Mouse (Mus musculus): ENCODE measurements at regions not wholly inside any gene's neighbourhood (a gene's known extent, or its start where the extent isn't known, plus 50 kb on each side); places are given as distances from the start of the nearest gene placed in this dataset.

GRCm38 (mm10) chr17:85932360-85933132, 212.4 kb downstream of the Srbd1 start:
- H3K27me3 ChIP-seq (ENCODE audit: control insufficient read depth, insufficient read depth, low read depth, low read length), result no peaks in the 10 kb centered on the region; the same call in 1 of the 2 replicates
- no peak overlapping the region for H3K4me2 ChIP-seq (ENCODE audit: low read depth, low read length)
- H3K9ac ChIP-seq (ENCODE audit: low read length), result no peak overlapping the region
- ATAC-seq (ENCODE audit: low read depth), result no peak
- no peak overlapping the region for H3K4me3 ChIP-seq (ENCODE audit: low read length)
- peaks cover 3% of the 10 kb centered on the region for H3K4me1 ChIP-seq (replicated peaks; ENCODE audit: control insufficient read depth, insufficient read depth, low read length)
- 78% methylated on average over 30 of the region's 30 CpGs for WGBS
- H3K9me3 ChIP-seq (ENCODE audit: control insufficient read depth, low read length), result no peaks in the 10 kb centered on the region
- no peak overlapping the region for H3K27ac ChIP-seq (ENCODE audit: low read length)
- H3K36me3 ChIP-seq (ENCODE audit: control insufficient read depth, insufficient read depth, low read length), result no peaks in the 10 kb centered on the region

DNA sequence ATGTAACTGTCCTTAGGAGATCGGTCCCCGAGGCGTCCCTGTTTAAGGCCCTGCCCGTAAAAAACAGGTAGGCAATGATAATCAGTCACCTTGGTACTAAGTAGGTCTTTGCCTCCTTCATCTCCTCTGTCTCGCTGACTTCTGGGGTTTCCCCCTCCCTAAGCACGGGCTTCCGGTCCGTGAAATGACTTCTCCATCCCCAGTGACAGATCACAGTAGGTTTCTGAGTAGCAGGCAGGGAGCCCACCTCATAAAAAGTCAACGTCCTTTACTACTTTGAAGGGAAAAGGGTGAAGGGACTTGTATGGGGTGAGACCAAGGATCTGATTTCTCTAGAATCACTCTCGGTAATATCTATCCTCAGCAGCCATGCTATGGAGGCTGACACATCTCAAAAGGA, 213.0 kb downstream of the Srbd1 start:
- no peak overlapping the region for H3K9ac ChIP-seq (ENCODE audit: low read length)
- no peak for ATAC-seq (ENCODE audit: low read depth)
- no peaks in the 10 kb centered on the region; the same call in 1 of the 2 replicates for H3K27me3 ChIP-seq (ENCODE audit: control insufficient read depth, insufficient read depth, low read depth, low read length)
- 84% methylated on average over 10 of the region's 10 CpGs for WGBS
- no peak overlapping the region for H3K4me3 ChIP-seq (ENCODE audit: low read length)
- H3K27ac ChIP-seq (ENCODE audit: low read length), result no peak overlapping the region
- no peaks in the 10 kb centered on the region for H3K9me3 ChIP-seq (ENCODE audit: control insufficient read depth, low read length)
- no peaks in the 10 kb centered on the region for H3K36me3 ChIP-seq (ENCODE audit: control insufficient read depth, insufficient read depth, low read length)
- H3K4me1 ChIP-seq (replicated peaks; ENCODE audit: control insufficient read depth, insufficient read depth, low read length), result peaks cover 3% of the 10 kb centered on the region
- H3K4me2 ChIP-seq (ENCODE audit: low read depth, low read length), result no peak overlapping the region

DNA sequence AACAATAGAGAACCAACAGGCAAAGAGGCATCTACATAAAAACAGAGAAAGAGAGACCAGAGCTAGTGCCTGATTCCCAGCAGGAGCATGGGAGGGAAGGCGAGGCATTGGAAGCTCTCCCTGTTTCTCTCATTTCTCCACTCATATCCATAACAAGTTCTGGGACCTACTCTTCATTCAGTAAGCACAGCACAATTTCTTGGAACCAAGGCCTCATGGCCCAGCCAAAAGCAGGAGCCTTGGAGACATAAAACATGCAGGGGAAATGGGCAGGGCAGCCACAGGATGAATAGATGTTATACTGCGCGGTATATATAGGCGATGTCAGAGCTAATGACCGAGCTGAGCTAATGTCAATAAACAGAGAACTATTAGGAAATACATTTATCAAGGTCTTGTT, 214.2 kb downstream of the Srbd1 start:
- WGBS, result 43% methylated on average over 5 of the region's 5 CpGs
- peak; percentile 31; the same call in 1 of the 2 replicates for ATAC-seq (ENCODE audit: low read depth)
- H3K4me3 ChIP-seq (ENCODE audit: low read length), result no peak overlapping the region

DNA sequence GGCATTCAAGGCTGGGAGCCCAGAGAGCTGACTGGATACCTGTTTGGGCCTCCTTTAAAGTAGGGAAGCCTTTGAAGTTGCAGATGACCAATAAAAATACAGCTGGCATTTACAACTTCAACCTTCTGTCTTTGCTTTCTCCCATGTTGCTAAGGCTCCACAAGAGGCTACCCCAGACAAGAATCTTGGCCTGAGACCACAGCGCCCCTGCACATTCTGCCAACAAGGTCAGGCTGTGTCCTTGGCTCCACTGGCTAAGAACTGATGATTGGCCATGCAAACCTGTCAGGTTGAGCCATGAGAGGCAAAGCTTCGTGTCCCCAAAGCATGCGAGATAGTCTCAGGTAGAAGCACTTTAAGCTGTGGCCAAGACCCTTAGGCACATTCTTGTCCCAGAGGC, 214.6 kb downstream of the Srbd1 start:
- H3K4me1 ChIP-seq (replicated peaks; ENCODE audit: control insufficient read depth, insufficient read depth, low read length), result peaks cover 3% of the 10 kb centered on the region
- no peak overlapping the region for H3K4me3 ChIP-seq (ENCODE audit: low read length)
- no peaks in the 10 kb centered on the region; the same call in 1 of the 2 replicates for H3K27me3 ChIP-seq (ENCODE audit: control insufficient read depth, insufficient read depth, low read depth, low read length)
- no peak overlapping the region for H3K27ac ChIP-seq (ENCODE audit: low read length)
- no peaks in the 10 kb centered on the region for H3K9me3 ChIP-seq (ENCODE audit: control insufficient read depth, low read length)
- no peak for ATAC-seq (ENCODE audit: low read depth)
- no peak overlapping the region for H3K9ac ChIP-seq (ENCODE audit: low read length)
- H3K4me2 ChIP-seq (ENCODE audit: low read depth, low read length), result no peak overlapping the region
- H3K36me3 ChIP-seq (ENCODE audit: control insufficient read depth, insufficient read depth, low read length), result no peaks in the 10 kb centered on the region
- 70% methylated on average over 3 of the region's 3 CpGs for WGBS

More for the DNA sequence above, 214.2 kb downstream of the Srbd1 start:
- H3K4me1 ChIP-seq (replicated peaks; ENCODE audit: control insufficient read depth, insufficient read depth, low read length), result peaks cover 3% of the 10 kb centered on the region
- no peaks in the 10 kb centered on the region for H3K9me3 ChIP-seq (ENCODE audit: control insufficient read depth, low read length)
- H3K4me2 ChIP-seq (ENCODE audit: low read depth, low read length), result no peak overlapping the region
- H3K27ac ChIP-seq (ENCODE audit: low read length), result no peak overlapping the region
- H3K27me3 ChIP-seq (ENCODE audit: control insufficient read depth, insufficient read depth, low read depth, low read length), result no peaks in the 10 kb centered on the region; the same call in 1 of the 2 replicates
- no peaks in the 10 kb centered on the region for H3K36me3 ChIP-seq (ENCODE audit: control insufficient read depth, insufficient read depth, low read length)
- no peak overlapping the region for H3K9ac ChIP-seq (ENCODE audit: low read length)

- 33% methylated on average over 12 of the region's 12 CpGs for WGBS
- H3K4me1 ChIP-seq (replicated peaks; ENCODE audit: control insufficient read depth, insufficient read depth, low read length), result peaks cover 3% of the 10 kb centered on the region
- H3K9me3 ChIP-seq (ENCODE audit: control insufficient read depth, low read length), result no peaks in the 10 kb centered on the region
- H3K4me2 ChIP-seq (ENCODE audit: low read depth, low read length), result no peak overlapping the region
- no peaks in the 10 kb centered on the region for H3K36me3 ChIP-seq (ENCODE audit: control insufficient read depth, insufficient read depth, low read length)
- H3K27ac ChIP-seq (ENCODE audit: low read length), result no peak overlapping the region; the same call in 1 of the 2 replicates
- peak; percentile 65 for ATAC-seq (ENCODE audit: low read depth)
- no peaks in the 10 kb centered on the region; the same call in 1 of the 2 replicates for H3K27me3 ChIP-seq (ENCODE audit: control insufficient read depth, insufficient read depth, low read depth, low read length)
- H3K9ac ChIP-seq (ENCODE audit: low read length), result no peak overlapping the region
- H3K4me3 ChIP-seq (ENCODE audit: low read length), result no peak overlapping the region
These were observed 215.2 kb downstream of the Srbd1 start for GRCm38 (mm10) chr17:85929699-85930286.

DNA sequence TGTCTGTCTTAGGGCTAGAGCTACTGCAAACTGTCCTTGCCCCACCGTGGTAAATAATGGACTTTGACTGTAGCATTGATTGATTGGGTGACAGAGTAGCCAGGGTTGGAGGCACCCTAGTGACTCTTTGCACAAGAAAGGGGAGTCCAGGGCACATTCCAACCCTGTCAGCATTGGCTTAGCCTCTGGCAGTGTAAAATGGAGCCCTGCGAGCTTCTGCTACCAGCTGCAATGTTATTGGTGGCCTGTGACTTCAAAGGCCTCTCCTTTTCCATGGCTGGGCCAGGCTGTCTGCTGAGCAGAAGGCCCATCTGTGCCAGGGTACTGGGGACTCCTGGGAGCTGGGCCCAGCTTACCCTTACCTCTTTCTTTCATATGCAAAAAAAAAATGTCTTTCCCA, 216.4 kb downstream of the Srbd1 start:
- ATAC-seq (ENCODE audit: low read depth), result no peak
- no peak overlapping the region for H3K4me3 ChIP-seq (ENCODE audit: low read length)
- 31% methylated on average over 2 of the region's 2 CpGs for WGBS
- H3K27ac ChIP-seq (ENCODE audit: low read length), result no peak overlapping the region
- H3K9ac ChIP-seq (ENCODE audit: low read length), result no peak overlapping the region
- H3K36me3 ChIP-seq (ENCODE audit: control insufficient read depth, insufficient read depth, low read length), result no peaks in the 10 kb centered on the region
- no peaks in the 10 kb centered on the region for H3K9me3 ChIP-seq (ENCODE audit: control insufficient read depth, low read length)
- peaks cover 3% of the 10 kb centered on the region for H3K4me1 ChIP-seq (replicated peaks; ENCODE audit: control insufficient read depth, insufficient read depth, low read length)
- H3K27me3 ChIP-seq (ENCODE audit: control insufficient read depth, insufficient read depth, low read depth, low read length), result no peaks in the 10 kb centered on the region; the same call in 1 of the 2 replicates
- no peak overlapping the region for H3K4me2 ChIP-seq (ENCODE audit: low read depth, low read length)

DNA sequence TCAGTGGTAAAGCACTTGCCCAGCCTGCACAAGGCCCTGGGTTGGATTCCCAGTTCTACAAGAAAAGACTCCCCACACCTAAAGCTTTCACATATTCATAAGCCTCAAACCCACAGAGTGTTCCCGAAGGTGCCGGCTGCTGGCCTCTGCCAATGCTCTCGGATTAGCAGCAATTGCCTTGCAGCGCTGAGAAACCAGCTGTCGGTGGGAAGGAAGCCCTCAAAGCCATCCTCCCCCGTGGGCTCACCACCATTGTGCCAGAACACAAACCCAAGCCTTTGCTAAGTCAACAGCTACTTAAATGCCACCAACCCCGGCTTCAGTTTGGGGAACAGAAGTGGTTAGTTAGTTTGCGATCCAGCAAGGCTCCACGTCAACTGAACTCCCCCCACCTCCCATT, 217.7 kb downstream of the Srbd1 start:
- H3K9ac ChIP-seq (ENCODE audit: low read length), result no peak overlapping the region
- H3K27me3 ChIP-seq (ENCODE audit: control insufficient read depth, insufficient read depth, low read depth, low read length), result no peaks in the 10 kb centered on the region; the same call in 1 of the 2 replicates
- WGBS, result 59% methylated on average over 9 of the region's 9 CpGs
- no peak for ATAC-seq (ENCODE audit: low read depth)
- no peaks in the 10 kb centered on the region for H3K9me3 ChIP-seq (ENCODE audit: control insufficient read depth, low read length)
- no peak overlapping the region for H3K27ac ChIP-seq (ENCODE audit: low read length)
- no peaks in the 10 kb centered on the region for H3K36me3 ChIP-seq (ENCODE audit: control insufficient read depth, insufficient read depth, low read length)
- peaks cover 3% of the 10 kb centered on the region for H3K4me1 ChIP-seq (replicated peaks; ENCODE audit: control insufficient read depth, insufficient read depth, low read length)
- H3K4me2 ChIP-seq (ENCODE audit: low read depth, low read length), result no peak overlapping the region
- no peak overlapping the region for H3K4me3 ChIP-seq (ENCODE audit: low read length)

GRCm38 (mm10) chr17:85926044-85926443, 218.9 kb downstream of the Srbd1 start:
- ATAC-seq (ENCODE audit: low read depth), result no peak
- Histone ChIP-seq H3K4me2 (ENCODE audit: low read depth, low read length) (no peak overlapping the region), H3K4me1 (replicated peaks; ENCODE audit: control insufficient read depth, insufficient read depth, low read length) (peaks cover 8% of the 10 kb centered on the region), H3K36me3 (ENCODE audit: control insufficient read depth, insufficient read depth, low read length) (no peaks in the 10 kb centered on the region), H3K9ac (ENCODE audit: low read length) (no peak overlapping the region), H3K27ac (ENCODE audit: low read length) (no peak overlapping the region), H3K4me3 (ENCODE audit: low read length) (no peak overlapping the region), H3K27me3 (ENCODE audit: control insufficient read depth, insufficient read depth, low read depth, low read length) (no peaks in the 10 kb centered on the region), H3K9me3 (ENCODE audit: control insufficient read depth, low read length) (no peaks in the 10 kb centered on the region)
- 68% methylated on average over 4 of the region's 4 CpGs for WGBS

DNA sequence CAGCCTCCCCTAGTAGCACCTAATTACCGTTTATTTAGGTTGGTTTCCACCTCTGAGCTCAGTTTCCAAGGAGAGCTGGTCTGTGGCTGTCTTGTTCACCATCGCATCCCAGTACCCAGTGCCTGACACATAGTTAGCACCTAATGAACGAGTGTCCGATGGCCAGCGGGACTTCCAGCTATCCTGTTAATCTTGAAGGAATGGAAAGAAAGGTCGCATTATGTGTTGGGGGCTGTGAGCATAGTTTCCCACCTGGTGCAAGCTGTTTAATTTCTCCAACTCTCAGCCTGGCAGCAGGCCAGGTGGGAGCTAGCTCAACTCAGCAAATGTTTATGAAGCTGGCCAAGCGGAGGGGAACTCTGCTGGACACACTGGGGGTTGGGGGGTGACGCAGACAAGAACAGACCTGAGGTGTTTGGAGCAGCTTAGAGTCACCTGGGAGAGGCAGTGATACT, 223.7 kb downstream of the Srbd1 start:
- H3K4me3 ChIP-seq (ENCODE audit: low read length), result no peak overlapping the region
- H3K9me3 ChIP-seq (ENCODE audit: control insufficient read depth, low read length), result no peaks in the 10 kb centered on the region
- WGBS, result 10% methylated on average over 8 of the region's 8 CpGs
- peak; percentile 29 for ATAC-seq (ENCODE audit: low read depth)
- H3K27ac ChIP-seq (ENCODE audit: low read length), result no peak overlapping the region
- H3K4me1 ChIP-seq (replicated peaks; ENCODE audit: control insufficient read depth, insufficient read depth, low read length), result peaks cover 5% of the 10 kb centered on the region; the same call in 1 of the 2 replicates
- H3K27me3 ChIP-seq (ENCODE audit: control insufficient read depth, insufficient read depth, low read depth, low read length), result no peaks in the 10 kb centered on the region
- H3K36me3 ChIP-seq (ENCODE audit: control insufficient read depth, insufficient read depth, low read length), result no peaks in the 10 kb centered on the region
- no peak overlapping the region for H3K4me2 ChIP-seq (ENCODE audit: low read depth, low read length)
- no peak overlapping the region for H3K9ac ChIP-seq (ENCODE audit: low read length)
